Mouse (Mus musculus) MEL (cell line): ENCODE measurements around the gene Rpl5. TPM values are rescaled to one million over a fixed set of nuclear protein-coding genes. Genes with fewer than 3 reads are reported as not detected.

Experiments used
- DNase-seq: peaks from one replicate; pipeline ENCODE4 v3.0.0; 2011; ENCODE audit warnings: low read depth, low spot score
- H3K27ac ChIP-seq: 2 replicates; pipeline ENCODE4 v1.5.1; 2012; ENCODE audit warnings: low read depth, mild to moderate bottlenecking, control low read depth, low read length, moderate library complexity; ENCODE audit not compliant: control insufficient read depth
- H3K27me3 ChIP-seq, 2 experiments: fragments of 150-350 bp in 1 of 2; sonication (generic) in 1 of 2; 2 replicates each; pipeline ENCODE4 v1.6.1; 2012; ENCODE audit warnings: low read length in 2 of 2, mild to moderate bottlenecking in 2 of 2, improper control_type of control experiment in 1 of 2, moderate library complexity in 1 of 2; ENCODE audit not compliant: insufficient read depth in 2 of 2, control insufficient read depth in 1 of 2
- H3K36me3 ChIP-seq, 2 experiments: 2 replicates each; pipeline ENCODE4 v1.6.1; 2012 to 2014; ENCODE audit warnings: low read length in 2 of 2, improper control_type of control experiment in 1 of 2, inconsistent platforms in 1 of 2, mild to moderate bottlenecking in 1 of 2; ENCODE audit not compliant: insufficient read depth in 2 of 2, control insufficient read depth in 1 of 2
- H3K4me1 ChIP-seq, 2 experiments: fragments of 150-350 bp in 1 of 2; sonication (generic) in 1 of 2; 2 replicates each; pipeline ENCODE4 v1.6.1; 2012; ENCODE audit warnings: low read length in 2 of 2, improper control_type of control experiment in 1 of 2, mild to moderate bottlenecking in 1 of 2; ENCODE audit not compliant: insufficient read depth in 2 of 2, control insufficient read depth in 1 of 2
- H3K4me3 ChIP-seq, 2 experiments: fragments of 150-350 bp in 1 of 2; sonication (generic) in 1 of 2; 2 replicates each; pipeline ENCODE4 v1.5.1; 2012; ENCODE audit warnings: low read depth in 2 of 2, low read length in 2 of 2, mild to moderate bottlenecking in 2 of 2, moderate library complexity in 2 of 2, control low read depth in 1 of 2, improper control_type of control experiment in 1 of 2; ENCODE audit not compliant: control insufficient read depth in 1 of 2, insufficient read depth in 1 of 2
- H3K79me2 ChIP-seq: 2 replicates; pipeline ENCODE4 v1.6.1; 2012; ENCODE audit warnings: mild to moderate bottlenecking, low read length, moderate library complexity; ENCODE audit not compliant: control insufficient read depth, poor library complexity, insufficient read depth
- H3K9ac ChIP-seq: 2 replicates; pipeline ENCODE4 v1.6.1; 2012; ENCODE audit warnings: low read depth, mild to moderate bottlenecking, control low read depth, low read length, moderate library complexity; ENCODE audit not compliant: control insufficient read depth, poor library complexity, severe bottlenecking
- H3K9me3 ChIP-seq: fragments of 150-350 bp; sonication (generic); replicated peaks from 2 replicates; pipeline ENCODE4 v1.6.1; 2012; ENCODE audit warnings: mild to moderate bottlenecking, low read length, improper control_type of control experiment, moderate library complexity; ENCODE audit not compliant: insufficient read depth
- CHD1 ChIP-seq: IDR thresholded peaks from 2 replicates; pipeline ENCODE4 v1.6.1; 2012; ENCODE audit warnings: low read depth, mild to moderate bottlenecking, inconsistent platforms, low read length, improper control_type of control experiment
- CTCF ChIP-seq, 3 experiments: IDR thresholded peaks in 2 of 3; conservative IDR thresholded peaks in 1 of 3; 2 replicates each; pipeline ENCODE4 v1.5.1; 2011 to 2012; ENCODE audit warnings: low read length in 3 of 3, low read depth in 2 of 3, mild to moderate bottlenecking in 2 of 3, improper control_type of control experiment in 1 of 3, inconsistent platforms in 1 of 3, mixed read lengths in 1 of 3, moderate library complexity in 1 of 3; ENCODE audit not compliant: control insufficient read depth in 1 of 3, insufficient read depth in 1 of 3, poor library complexity in 1 of 3, severe bottlenecking in 1 of 3
- ELF1 ChIP-seq: IDR thresholded peaks from 2 replicates; pipeline ENCODE4 v1.6.1; 2014; ENCODE audit warnings: low read depth, mild to moderate bottlenecking, inconsistent platforms, low read length, improper control_type of control experiment, moderate library complexity
- EP300 ChIP-seq, 2 experiments: IDR thresholded peaks; 2 replicates each; pipeline ENCODE4 v1.6.1; 2011; ENCODE audit warnings: improper control_type of control experiment in 2 of 2, low read length in 2 of 2, low read depth in 1 of 2, mild to moderate bottlenecking in 1 of 2
- ETS1 ChIP-seq: IDR thresholded peaks from 2 replicates; pipeline ENCODE4 v1.6.1; 2012; ENCODE audit warnings: low read depth, mild to moderate bottlenecking, inconsistent platforms, low read length, improper control_type of control experiment, moderate library complexity
- HCFC1 ChIP-seq: IDR thresholded peaks from 2 replicates; pipeline ENCODE4 v1.6.1; 2012; ENCODE audit warnings: low read depth, mild to moderate bottlenecking, inconsistent platforms, low read length, improper control_type of control experiment, moderate library complexity
- JUND ChIP-seq: IDR thresholded peaks from 2 replicates; pipeline ENCODE4 v1.6.1; 2011; ENCODE audit warnings: low read depth, mild to moderate bottlenecking, improper control_type of control experiment, low read length
- MAFK ChIP-seq: IDR thresholded peaks from 2 replicates; pipeline ENCODE4 v1.6.1; 2011; ENCODE audit warnings: low read depth, mild to moderate bottlenecking, low read length, improper control_type of control experiment, borderline replicate concordance
- MAZ ChIP-seq: IDR thresholded peaks from 2 replicates; pipeline ENCODE4 v1.6.1; 2012; ENCODE audit warnings: low read depth, mild to moderate bottlenecking, inconsistent platforms, low read length, improper control_type of control experiment
- MEF2A ChIP-seq: IDR thresholded peaks from 2 replicates; pipeline ENCODE4 v1.6.1; 2014; ENCODE audit warnings: low read depth, mild to moderate bottlenecking, inconsistent platforms, low read length, improper control_type of control experiment; ENCODE audit not compliant: poor library complexity, insufficient replicate concordance, severe bottlenecking; ENCODE audit errors: extremely low read depth
- MXI1 ChIP-seq: IDR thresholded peaks from 2 replicates; pipeline ENCODE4 v1.6.1; 2011; ENCODE audit warnings: mild to moderate bottlenecking, low read depth, low read length, improper control_type of control experiment
- MYB ChIP-seq: IDR thresholded peaks from 2 replicates; pipeline ENCODE4 v1.6.1; 2011; ENCODE audit warnings: mild to moderate bottlenecking, low read depth, low read length, improper control_type of control experiment
- MYC ChIP-seq: IDR thresholded peaks from 2 replicates; pipeline ENCODE4 v1.6.1; 2011; ENCODE audit warnings: low read depth, mild to moderate bottlenecking, low read length, improper control_type of control experiment, moderate library complexity
- NELFE ChIP-seq: IDR thresholded peaks from 2 replicates; pipeline ENCODE4 v1.6.1; 2011; ENCODE audit warnings: low read depth, low read length, improper control_type of control experiment
- POLR2A ChIP-seq, 2 experiments: IDR thresholded peaks; 2 replicates each; pipeline ENCODE4 v1.6.1; 2011 to 2012; ENCODE audit warnings: low read length in 2 of 2, mild to moderate bottlenecking in 2 of 2, control low read depth in 1 of 2, improper control_type of control experiment in 1 of 2, low read depth in 1 of 2, moderate library complexity in 1 of 2; ENCODE audit not compliant: control insufficient read depth in 1 of 2, insufficient read depth in 1 of 2, poor library complexity in 1 of 2
- POLR2AphosphoS2 ChIP-seq: IDR thresholded peaks from 2 replicates; pipeline ENCODE4 v1.6.1; 2011; ENCODE audit warnings: low read length, improper control_type of control experiment
- POLR2AphosphoS5 ChIP-seq: IDR thresholded peaks from 2 replicates; pipeline ENCODE4 v1.6.1; 2012; ENCODE audit warnings: low read depth, borderline replicate concordance, mild to moderate bottlenecking, inconsistent platforms, low read length, moderate library complexity, mixed read lengths
- RAD21 ChIP-seq: IDR thresholded peaks from 2 replicates; pipeline ENCODE4 v1.6.1; 2011; ENCODE audit warnings: mild to moderate bottlenecking, low read depth, low read length, improper control_type of control experiment
- SIN3A ChIP-seq: IDR thresholded peaks from 2 replicates; pipeline ENCODE4 v1.6.1; 2012; ENCODE audit warnings: low read length, improper control_type of control experiment, inconsistent platforms
- UBTF ChIP-seq: IDR thresholded peaks from 2 replicates; pipeline ENCODE4 v1.6.1; 2012; ENCODE audit warnings: low read depth, mild to moderate bottlenecking, inconsistent platforms, low read length, improper control_type of control experiment, moderate library complexity, borderline replicate concordance; ENCODE audit not compliant: insufficient read depth
- USF2 ChIP-seq, 2 experiments: IDR thresholded peaks; 2 replicates each; pipeline ENCODE4 v1.6.1; 2011 to 2012; ENCODE audit warnings: improper control_type of control experiment in 2 of 2, low read length in 2 of 2, borderline replicate concordance in 1 of 2, inconsistent platforms in 1 of 2, low read depth in 1 of 2, mild to moderate bottlenecking in 1 of 2; ENCODE audit not compliant: insufficient read depth in 1 of 2
- ZKSCAN1 ChIP-seq: IDR thresholded peaks from 2 replicates; pipeline ENCODE4 v1.6.1; 2012; ENCODE audit warnings: low read depth, mild to moderate bottlenecking, inconsistent platforms, low read length, improper control_type of control experiment, moderate library complexity
- ZMIZ1 ChIP-seq: IDR thresholded peaks from 2 replicates; pipeline ENCODE4 v1.6.1; 2012; ENCODE audit warnings: low read depth, mild to moderate bottlenecking, inconsistent platforms, low read length, improper control_type of control experiment, moderate library complexity
- ZNF384 ChIP-seq: IDR thresholded peaks from 2 replicates; pipeline ENCODE4 v1.6.1; 2012; ENCODE audit warnings: low read depth, mild to moderate bottlenecking, inconsistent platforms, low read length, improper control_type of control experiment
- polyA plus RNA-seq, 2 experiments: library from polyadenylated mRNA; stranded (reverse) in 1 of 2; unstranded in 1 of 2; fragments of >175 nt in 1 of 2; fragments of >200 nt in 1 of 2; gene quantifications; 2 replicates each; pipeline versions ENCODE4 v1.2.1 to v1.2.4; 2012; ENCODE audit warnings: low replicate concordance in 2 of 2, low read depth in 1 of 2; ENCODE audit not compliant: insufficient read length in 2 of 2, insufficient read depth in 1 of 2, missing spikeins in 1 of 2
- total RNA-seq: library from RNA; depleted of rRNA; stranded (reverse); fragments of 300-350 nt; gene quantifications from 2 replicates; pipeline ENCODE4 v1.2.3, GENCODE M21; 2012

Rpl5 gene
- total and polyA plus RNA-seq, 3 experiments = 43.2 to 533 TPM; not detected in 1

GRCm38 (mm10) chr5:107873886-107874302 lies 26.4 kb upstream of the Rpl5 start (continued):
- TF ChIP-seq ETS1 (peak; percentile 87), CHD1 (no peak), MAZ (no peak), MYC (peak; percentile 50; the same call in 1 of the 2 replicates), UBTF (no peak), CTCF (IDR thresholded peaks at IDR 0.05 in 2 of 3, conservative IDR thresholded peaks at IDR 0.05 in 1 of 3; ENCODE audit: control insufficient read depth in 1 of 3, insufficient read depth in 1 of 3, low read depth in 2 of 3, low read length in 3 of 3, poor library complexity in 1 of 3, severe bottlenecking in 1 of 3) (no peak), HCFC1 (no peak), MEF2A (no peak), RAD21 (no peak), MYB (no peak), JUND (no peak), ZMIZ1 (no peak), USF2 (IDR thresholded peaks at IDR 0.05; ENCODE audit: borderline replicate concordance in 1 of 2, insufficient read depth in 1 of 2, low read depth in 1 of 2, low read length in 2 of 2) (no peak)

GRCm38 (mm10) chr5:107874561-107875260 lies 25.6 kb upstream of the Rpl5 start, which contains the start of gene Evi5:
Gene Evi5, minus strand, starts transcription at chr5:107875107.
- no peaks in the 10 kb centered on the region for H3K79me2 ChIP-seq
- no peaks in the 10 kb centered on the region for H3K27me3 ChIP-seq
- peak within 1 kb of the TSS; percentile 10 to 22; a peak in 3 of 4 replicates for H3K4me3 ChIP-seq
- peak; percentile 78 for DNase-seq
- peak within 1 kb of the TSS; percentile 36 for H3K9ac ChIP-seq
- no peaks in the 10 kb centered on the region for H3K9me3 ChIP-seq
- H3K27ac ChIP-seq = peak within 1 kb of the TSS; percentile 94
- H3K4me1 ChIP-seq = peaks cover 7 to 17% of the 10 kb centered on the region in 2 experiments
- peaks cover 0 to 30% of the 10 kb centered on the region in 2 experiments; a peak in 2 of 4 replicates for H3K36me3 ChIP-seq
- TF ChIP-seq SIN3A (peak; percentile 64), POLR2A (IDR thresholded peaks at IDR 0.05; ENCODE audit: control insufficient read depth in 1 of 2, insufficient read depth in 1 of 2, low read depth in 1 of 2, low read length in 2 of 2, poor library complexity in 1 of 2) (no peak), ZNF384 (peak; percentile 30), RAD21 (no peak), ETS1 (peak; percentile 72)
- TF ChIP-seq, all 39 proteins: peak for 3

- Histone ChIP-seq H3K9ac (no peak overlapping the region), H3K9me3 (no peaks in the 10 kb centered on the region), H3K27me3 (no peaks in the 10 kb centered on the region), H3K79me2 (no peaks in the 10 kb centered on the region), H3K36me3 (peaks cover 0 to 24% of the 10 kb centered on the region in 2 experiments; a peak in 2 of 4 replicates), H3K4me1 (peaks cover 5 to 14% of the 10 kb centered on the region in 2 experiments), H3K4me3 (no peak overlapping the region), H3K27ac (no peak overlapping the region)
- DNase-seq = no peak
- TF ChIP-seq POLR2AphosphoS2 (no peak), POLR2AphosphoS5 (no peak), MAFK (no peak), NELFE (no peak), EP300 (IDR thresholded peaks at IDR 0.05; ENCODE audit: low read depth in 1 of 2, low read length in 2 of 2) (no peak), POLR2A (IDR thresholded peaks at IDR 0.05; ENCODE audit: control insufficient read depth in 1 of 2, insufficient read depth in 1 of 2, low read depth in 1 of 2, low read length in 2 of 2, poor library complexity in 1 of 2) (no peak), ELF1 (no peak), RAD21 (no peak), USF2 (IDR thresholded peaks at IDR 0.05; ENCODE audit: borderline replicate concordance in 1 of 2, insufficient read depth in 1 of 2, low read depth in 1 of 2, low read length in 2 of 2) (no peak), UBTF (no peak), MXI1 (no peak), ZKSCAN1 (no peak)
Observed at GRCm38 (mm10) chr5:107875261-107875611, 25.1 kb upstream of the Rpl5 start.
